Mouse (Mus musculus) bone marrow macrophage, adult 2 months (primary cell): ENCODE data around the gene Efna3.

Experiments used
- CTCF ChIP-seq: IDR thresholded peaks from 2 replicates; pipeline ENCODE4 v1.5.1; 2012; ENCODE audit warnings: low read depth, mild to moderate bottlenecking, low read length, moderate library complexity
- POLR2A ChIP-seq: IDR thresholded peaks from 2 replicates; pipeline ENCODE4 v1.6.1; 2012; ENCODE audit warnings: mild to moderate bottlenecking, low read depth, low read length, borderline replicate concordance

DNA sequence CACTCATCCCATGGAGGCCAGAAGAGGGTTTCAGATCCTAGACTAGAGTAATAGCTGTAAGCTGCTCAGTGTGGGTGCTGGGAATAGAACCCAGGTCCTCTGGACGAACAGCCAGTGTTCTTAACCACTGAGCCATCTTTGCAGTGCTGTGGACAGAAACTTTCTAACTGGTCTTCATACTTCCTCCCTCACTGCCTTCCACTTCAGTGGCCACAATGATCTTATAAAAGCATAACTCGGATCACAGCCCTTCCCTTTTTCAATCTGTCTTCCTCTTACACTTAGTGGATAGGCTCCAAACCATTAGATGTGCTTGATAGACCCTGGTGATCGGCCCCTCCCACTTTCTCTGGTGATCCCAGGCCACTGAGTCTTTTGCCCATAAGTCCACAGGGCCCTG is 37.5 kb upstream of the Efna3 start:
- TF ChIP-seq POLR2A, result no peak
- TF ChIP-seq CTCF, result no peak
